Mouse (Mus musculus) liver, embryonic 13.5 days (tissue): ENCODE measurements around the gene Gm42906. TPM values are rescaled to one million over a fixed set of nuclear protein-coding genes. Genes with fewer than 3 reads are reported as not detected.

Experiments
- ATAC-seq: fragments of 200-750 bp; cut with Nextera tagmentation; 2 replicates; pipeline ENCODE4 v1.8.0; 2017; ENCODE audit warnings: low read depth, mild to moderate bottlenecking, moderate number of reproducible peaks, moderate library complexity
- DNase-seq: peaks from one replicate; pipeline ENCODE4 v3.0.0; 2022
- H3K27ac ChIP-seq: fragments of 300-500 bp; sonication (generic); 2 replicates; pipeline ENCODE4 v1.5.1; 2015; ENCODE audit warnings: moderate library complexity, mild to moderate bottlenecking, inconsistent platforms
- H3K27me3 ChIP-seq: fragments of 300-500 bp; sonication (generic); 2 replicates; pipeline ENCODE4 v1.6.1; 2015; ENCODE audit warnings: mild to moderate bottlenecking, inconsistent platforms
- H3K36me3 ChIP-seq: fragments of 300-500 bp; sonication (generic); 2 replicates; pipeline ENCODE4 v1.6.1; 2015; ENCODE audit warnings: mild to moderate bottlenecking, inconsistent platforms
- H3K4me1 ChIP-seq: fragments of 300-500 bp; sonication (generic); replicated peaks from 2 replicates; pipeline ENCODE4 v1.6.1; 2015; ENCODE audit warnings: inconsistent platforms
- H3K4me2 ChIP-seq: fragments of 300-500 bp; sonication (generic); 2 replicates; pipeline ENCODE4 v1.6.1; 2015; ENCODE audit warnings: inconsistent platforms, mild to moderate bottlenecking, moderate library complexity
- H3K4me3 ChIP-seq: fragments of 300-500 bp; sonication (generic); replicated peaks from 2 replicates; pipeline ENCODE4 v1.5.1; 2015; ENCODE audit warnings: mild to moderate bottlenecking, inconsistent platforms
- H3K9ac ChIP-seq: fragments of 300-500 bp; sonication (generic); 2 replicates; pipeline ENCODE4 v1.6.1; 2015; ENCODE audit warnings: mild to moderate bottlenecking, inconsistent platforms
- H3K9me3 ChIP-seq: fragments of 300-500 bp; sonication (generic); replicated peaks from 2 replicates; pipeline ENCODE4 v1.6.1; 2016; ENCODE audit warnings: inconsistent platforms
- WGBS: fragments of 180-500 bp; shearing (Covaris S2); methylation state at CpG from one replicate; pipeline ENCODE4 v1.1.7; 2015; ENCODE audit not compliant: insufficient replicate concordance; 5-methylcytosine and 5-hydroxymethylcytosine counted together
- polyA plus RNA-seq: library from polyadenylated mRNA; unstranded; fragments of >200 nt; fragmentation: Nextera tagmentation; extraction: Ambion mirVana; gene quantifications from 2 replicates; pipeline ENCODE4 v1.2.1, GENCODE M21; 2015

Gm42906 gene
- polyA plus RNA-seq, 1 experiment from 2014 or later: not detected

DNA sequence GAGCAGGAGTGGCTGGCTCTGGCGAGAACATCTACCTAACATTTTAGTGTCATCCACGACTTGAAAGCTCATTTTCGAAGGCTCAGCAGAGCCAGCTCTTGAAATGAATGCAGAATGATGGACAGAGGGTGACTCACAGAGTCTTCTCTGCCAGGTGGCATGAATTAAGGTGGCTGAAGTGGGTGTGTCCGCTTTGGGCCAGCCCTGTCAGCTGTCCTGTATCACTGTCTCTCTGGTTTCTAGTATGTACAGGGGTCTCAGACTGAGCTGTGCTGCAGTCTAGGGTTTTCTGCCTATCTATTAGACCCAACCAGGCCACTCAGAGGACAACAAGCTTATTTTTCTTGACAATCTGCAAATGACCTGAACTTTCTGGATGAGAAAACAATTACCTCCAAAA, 263.1 kb downstream of the Gm42906 start:
- no peak overlapping the region for H3K4me3 ChIP-seq
- no peaks in the 10 kb centered on the region for H3K9me3 ChIP-seq
- no peaks in the 10 kb centered on the region for H3K27me3 ChIP-seq
- H3K9ac ChIP-seq: no peak overlapping the region
- 0 out of 2 replicates have a peak, but pooled peaks cover 6% of the 10 kb centered on the region for H3K4me1 ChIP-seq
- no peak overlapping the region for H3K4me2 ChIP-seq
- no peak overlapping the region for H3K27ac ChIP-seq
- no peak for DNase-seq
- no peaks in the 10 kb centered on the region for H3K36me3 ChIP-seq
- ATAC-seq: no peak
- whole genome bisulfite sequencing: 68% methylated on average over 4 of the region's 4 CpGs

DNA sequence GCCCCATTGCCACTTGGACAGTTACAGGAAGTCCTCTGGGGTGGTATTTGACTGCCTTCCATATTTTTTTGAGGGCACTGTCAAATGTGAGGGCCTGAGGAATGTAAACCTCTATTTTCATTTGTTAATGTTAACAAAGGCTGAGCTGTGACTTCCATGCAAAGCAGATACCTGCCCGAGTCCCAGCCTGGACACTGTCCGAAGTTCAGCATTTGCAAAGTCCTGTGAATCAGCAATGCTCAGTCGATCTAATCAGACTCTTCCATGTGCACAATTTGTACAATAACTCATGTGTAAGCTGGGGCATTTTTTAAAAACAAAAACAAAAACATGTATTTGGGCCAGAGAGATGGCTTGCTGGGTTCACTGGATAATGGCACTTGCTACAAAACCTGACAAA, 265.3 kb downstream of the Gm42906 start:
- Histone ChIP-seq H3K9me3 (no peaks in the 10 kb centered on the region), H3K27me3 (no peaks in the 10 kb centered on the region), H3K9ac (no peak overlapping the region), H3K4me3 (no peak overlapping the region), H3K4me1 (0 out of 2 replicates have a peak, but pooled peaks cover 6% of the 10 kb centered on the region), H3K4me2 (no peak overlapping the region), H3K27ac (no peak overlapping the region), H3K36me3 (no peaks in the 10 kb centered on the region)
- WGBS: 64% methylated on average over 3 of the region's 3 CpGs
- ATAC-seq: no peak
- no peak for DNase-seq

DNA sequence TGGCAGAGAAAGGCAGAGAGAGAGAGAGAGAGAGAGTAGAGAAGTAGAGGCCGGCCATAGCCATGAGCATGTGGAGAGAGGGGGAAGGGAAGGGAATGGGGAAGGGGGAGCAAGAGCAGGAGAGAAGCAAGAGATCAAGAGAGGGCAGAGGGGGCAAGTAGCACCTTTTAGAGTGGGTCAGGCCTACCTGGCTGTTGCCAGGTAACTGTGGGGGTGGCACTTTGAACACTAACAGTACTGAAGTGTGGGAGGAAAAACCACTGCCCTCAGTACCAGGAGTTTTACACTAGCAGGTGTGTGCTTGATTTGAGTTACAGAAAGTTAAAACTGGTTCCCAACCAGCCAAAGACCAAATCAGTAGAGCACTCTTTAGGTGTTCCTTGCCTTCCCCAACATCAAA, 272.7 kb downstream of the Gm42906 start:
- peaks cover 16% of the 10 kb centered on the region for H3K4me1 ChIP-seq
- H3K27me3 ChIP-seq: no peaks in the 10 kb centered on the region
- H3K36me3 ChIP-seq: no peaks in the 10 kb centered on the region
- no peak overlapping the region for H3K9ac ChIP-seq
- DNase-seq (no peak), ATAC-seq (no peak)
- H3K9me3 ChIP-seq: no peaks in the 10 kb centered on the region
- no peak overlapping the region for H3K4me2 ChIP-seq
- no peak overlapping the region for H3K27ac ChIP-seq
- H3K4me3 ChIP-seq: no peak overlapping the region
- WGBS: 70% methylated on average over 1 of the region's 1 CpGs

DNA sequence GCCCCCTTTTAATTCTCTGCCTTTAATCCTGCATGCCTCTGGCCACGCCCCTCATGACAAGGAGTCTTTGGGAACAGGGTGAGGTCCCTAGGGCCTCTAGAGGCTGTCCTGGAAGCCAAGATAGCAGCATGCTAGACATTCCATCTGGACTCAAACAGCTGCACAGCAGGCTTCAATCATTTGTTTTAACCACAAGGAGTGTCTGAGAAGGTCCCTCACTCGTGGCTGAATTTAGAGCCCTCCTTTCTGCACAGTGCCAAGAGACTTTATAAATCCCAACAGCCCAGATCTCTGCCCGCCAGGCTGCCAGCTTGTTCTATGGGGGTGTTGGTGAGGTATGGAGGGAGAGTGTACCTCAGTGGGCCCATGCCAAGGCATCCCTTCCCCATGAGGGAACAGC, 273.2 kb downstream of the Gm42906 start:
- DNase-seq (no peak), ATAC-seq (peak; percentile 29; the same call in 1 of the 2 replicates)
- peaks cover 16% of the 10 kb centered on the region for H3K4me1 ChIP-seq
- no peak overlapping the region for H3K9ac ChIP-seq
- no peak overlapping the region for H3K27ac ChIP-seq
- no peaks in the 10 kb centered on the region for H3K36me3 ChIP-seq
- no peaks in the 10 kb centered on the region for H3K27me3 ChIP-seq
- H3K4me3 ChIP-seq: no peak overlapping the region
- no peak overlapping the region for H3K4me2 ChIP-seq
- H3K9me3 ChIP-seq: no peaks in the 10 kb centered on the region
- WGBS: 36% methylated on average over 3 of the region's 3 CpGs

DNA sequence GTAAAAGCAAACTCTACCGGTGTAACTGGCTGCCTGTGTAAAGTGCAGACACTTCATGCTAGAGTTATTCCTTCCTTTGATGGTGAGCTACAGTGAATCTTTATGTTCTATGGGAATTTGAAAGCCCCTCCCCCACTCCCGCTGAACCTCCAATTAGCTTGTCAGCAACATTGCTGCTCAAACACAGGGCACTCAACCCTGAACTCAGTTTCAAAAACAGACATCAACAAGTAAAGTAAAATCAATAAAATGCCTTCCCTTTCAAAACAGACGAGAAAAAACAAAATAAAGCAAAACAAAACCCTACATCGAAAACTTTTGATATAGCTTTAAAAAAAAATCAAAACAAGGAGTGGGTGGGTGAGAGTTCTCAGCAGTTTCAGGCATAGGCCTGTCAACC, 273.9 kb downstream of the Gm42906 start:
- ATAC-seq (no peak), DNase-seq (no peak)
- Histone ChIP-seq H3K36me3 (no peaks in the 10 kb centered on the region), H3K9ac (no peak overlapping the region), H3K4me1 (peaks cover 16% of the 10 kb centered on the region), H3K4me2 (no peak overlapping the region), H3K27ac (no peak overlapping the region), H3K27me3 (no peaks in the 10 kb centered on the region), H3K9me3 (no peaks in the 10 kb centered on the region), H3K4me3 (no peak overlapping the region)
- WGBS: 60% methylated on average over 4 of the region's 4 CpGs

DNA sequence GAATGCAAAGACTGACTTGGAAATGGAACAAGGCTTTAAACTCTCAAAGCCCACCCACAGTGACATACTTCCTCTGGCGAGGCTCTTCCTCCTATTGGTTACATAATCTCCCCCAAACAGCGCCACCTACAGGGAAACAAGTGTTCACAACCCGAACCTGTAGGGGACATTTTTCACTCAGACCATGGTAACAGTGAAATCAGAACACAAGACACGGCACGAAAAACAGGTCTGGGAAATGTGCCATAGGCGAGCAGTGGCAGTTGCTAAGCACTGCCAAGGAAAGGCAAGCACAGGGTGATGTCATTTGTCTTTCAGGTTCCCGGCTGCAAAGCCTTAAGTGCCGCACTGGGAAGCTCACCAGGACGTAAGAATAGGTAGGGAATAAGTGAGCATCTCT, 276.4 kb downstream of the Gm42906 start:
- Histone ChIP-seq H3K9ac (no peak overlapping the region), H3K9me3 (no peaks in the 10 kb centered on the region), H3K36me3 (no peaks in the 10 kb centered on the region), H3K4me2 (no peak overlapping the region), H3K4me3 (no peak overlapping the region), H3K27ac (no peak overlapping the region), H3K4me1 (peaks cover 16% of the 10 kb centered on the region), H3K27me3 (no peaks in the 10 kb centered on the region)
- WGBS: 69% methylated on average over 9 of the region's 9 CpGs
- DNase-seq (no peak), ATAC-seq (no peak)

DNA sequence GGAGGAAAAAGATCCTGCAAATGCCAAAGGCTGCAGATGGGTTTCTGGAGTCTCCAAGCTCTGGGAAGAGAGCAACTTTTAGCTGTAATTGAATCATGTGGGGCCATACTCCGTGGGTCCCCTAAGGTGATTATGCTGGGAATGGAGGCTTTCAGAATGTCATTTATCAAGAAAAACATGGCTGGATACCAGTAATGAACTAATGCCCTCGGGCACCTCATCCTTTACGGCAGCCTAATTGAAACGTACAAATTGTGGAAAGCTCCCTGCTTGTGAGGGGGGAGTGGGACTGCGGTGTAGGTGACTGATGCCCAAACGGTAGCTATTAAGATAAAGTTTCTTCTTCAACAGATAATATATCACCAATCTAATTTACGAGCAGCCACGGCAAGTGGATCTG, 278.5 kb downstream of the Gm42906 start:
- Histone ChIP-seq H3K27ac (no peak overlapping the region), H3K4me1 (peaks cover 5% of the 10 kb centered on the region), H3K27me3 (no peaks in the 10 kb centered on the region), H3K36me3 (no peaks in the 10 kb centered on the region), H3K9ac (no peak overlapping the region), H3K9me3 (no peaks in the 10 kb centered on the region), H3K4me3 (no peak overlapping the region), H3K4me2 (no peak overlapping the region)
- 74% methylated on average over 8 of the region's 8 CpGs for WGBS
- ATAC-seq (no peak), DNase-seq (no peak)

DNA sequence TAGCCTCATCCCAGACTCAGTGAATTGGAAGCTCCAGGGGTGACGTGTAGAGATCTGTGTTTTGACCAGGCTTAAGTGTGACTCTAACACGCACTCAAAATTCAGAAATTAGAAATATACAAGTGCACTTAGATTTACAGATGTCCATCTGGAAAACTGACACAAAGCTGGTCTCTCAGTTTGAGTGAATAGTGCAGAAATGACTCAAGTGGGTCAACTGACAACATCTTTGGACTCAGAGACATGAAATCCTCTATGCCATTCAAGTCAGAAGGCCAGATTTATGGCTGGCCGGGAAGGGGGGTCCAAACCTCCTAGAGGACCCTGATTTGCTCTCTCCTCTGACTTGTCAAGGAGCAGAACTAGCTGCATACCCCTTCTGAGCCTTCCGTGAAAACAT, 279.9 kb downstream of the Gm42906 start:
- WGBS: 71% methylated on average over 4 of the region's 4 CpGs
- H3K9ac ChIP-seq: no peak overlapping the region
- no peak overlapping the region for H3K27ac ChIP-seq
- no peaks in the 10 kb centered on the region for H3K27me3 ChIP-seq
- no peaks in the 10 kb centered on the region for H3K36me3 ChIP-seq
- no peak for ATAC-seq
- H3K4me2 ChIP-seq: no peak overlapping the region
- no peaks in the 10 kb centered on the region for H3K9me3 ChIP-seq
- H3K4me3 ChIP-seq: no peak overlapping the region
- no peak for DNase-seq
- H3K4me1 ChIP-seq: peaks cover 5% of the 10 kb centered on the region

DNA sequence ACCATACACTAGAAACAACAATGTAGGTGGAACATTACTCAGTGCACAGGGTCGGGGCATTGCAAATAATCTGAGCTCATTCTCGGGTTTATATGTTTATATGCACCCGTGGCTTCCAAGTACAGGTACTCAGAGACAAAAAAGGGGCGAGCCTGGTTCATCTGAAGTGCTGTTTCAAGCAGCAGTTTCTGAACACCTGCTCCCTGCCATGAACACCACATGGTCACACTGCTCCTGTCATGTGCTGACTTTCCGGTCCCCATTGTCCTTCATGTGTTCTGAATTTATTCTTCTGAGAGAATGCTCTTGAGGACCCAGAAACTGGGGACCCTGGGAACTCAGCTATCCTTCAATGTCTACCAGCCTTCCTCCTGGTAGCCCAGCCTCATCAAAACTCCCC, 282.2 kb downstream of the Gm42906 start:
- H3K9ac ChIP-seq: no peak overlapping the region
- H3K4me3 ChIP-seq: no peak overlapping the region
- no peak overlapping the region for H3K4me2 ChIP-seq
- no peak overlapping the region for H3K27ac ChIP-seq
- 57% methylated on average over 5 of the region's 5 CpGs for WGBS
- no peaks in the 10 kb centered on the region for H3K9me3 ChIP-seq
- ATAC-seq: no peak
- no peaks in the 10 kb centered on the region for H3K36me3 ChIP-seq
- peaks cover 16% of the 10 kb centered on the region for H3K4me1 ChIP-seq
- no peak for DNase-seq
- H3K27me3 ChIP-seq: no peaks in the 10 kb centered on the region

DNA sequence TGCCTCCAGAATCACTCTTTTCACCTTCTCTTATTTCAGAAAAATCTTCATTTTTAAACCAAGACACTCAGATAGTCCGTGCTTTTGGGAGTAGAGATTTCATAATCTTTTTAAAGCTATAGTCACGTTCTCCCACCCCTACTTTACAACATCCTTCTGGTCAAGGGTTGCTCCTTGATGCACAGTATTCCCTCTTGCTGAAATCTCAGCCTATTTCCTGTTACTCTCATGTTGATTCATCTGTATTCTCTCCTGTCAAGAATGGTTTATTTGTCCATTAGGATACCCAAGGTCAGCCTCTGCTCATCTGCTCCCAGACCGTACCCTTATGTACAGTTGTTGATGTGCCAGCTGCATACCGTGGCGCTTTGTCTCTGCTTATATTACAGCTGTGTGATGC, 284.0 kb downstream of the Gm42906 start:
- H3K4me2 ChIP-seq: no peak overlapping the region
- H3K27ac ChIP-seq: no peak overlapping the region
- DNase-seq (no peak), ATAC-seq (no peak)
- H3K4me3 ChIP-seq: no peak overlapping the region
- H3K27me3 ChIP-seq: no peaks in the 10 kb centered on the region
- no peaks in the 10 kb centered on the region for H3K9me3 ChIP-seq
- H3K36me3 ChIP-seq: no peaks in the 10 kb centered on the region
- H3K9ac ChIP-seq: no peak overlapping the region
- WGBS: 64% methylated on average over 5 of the region's 5 CpGs
- peaks cover 16% of the 10 kb centered on the region for H3K4me1 ChIP-seq

DNA sequence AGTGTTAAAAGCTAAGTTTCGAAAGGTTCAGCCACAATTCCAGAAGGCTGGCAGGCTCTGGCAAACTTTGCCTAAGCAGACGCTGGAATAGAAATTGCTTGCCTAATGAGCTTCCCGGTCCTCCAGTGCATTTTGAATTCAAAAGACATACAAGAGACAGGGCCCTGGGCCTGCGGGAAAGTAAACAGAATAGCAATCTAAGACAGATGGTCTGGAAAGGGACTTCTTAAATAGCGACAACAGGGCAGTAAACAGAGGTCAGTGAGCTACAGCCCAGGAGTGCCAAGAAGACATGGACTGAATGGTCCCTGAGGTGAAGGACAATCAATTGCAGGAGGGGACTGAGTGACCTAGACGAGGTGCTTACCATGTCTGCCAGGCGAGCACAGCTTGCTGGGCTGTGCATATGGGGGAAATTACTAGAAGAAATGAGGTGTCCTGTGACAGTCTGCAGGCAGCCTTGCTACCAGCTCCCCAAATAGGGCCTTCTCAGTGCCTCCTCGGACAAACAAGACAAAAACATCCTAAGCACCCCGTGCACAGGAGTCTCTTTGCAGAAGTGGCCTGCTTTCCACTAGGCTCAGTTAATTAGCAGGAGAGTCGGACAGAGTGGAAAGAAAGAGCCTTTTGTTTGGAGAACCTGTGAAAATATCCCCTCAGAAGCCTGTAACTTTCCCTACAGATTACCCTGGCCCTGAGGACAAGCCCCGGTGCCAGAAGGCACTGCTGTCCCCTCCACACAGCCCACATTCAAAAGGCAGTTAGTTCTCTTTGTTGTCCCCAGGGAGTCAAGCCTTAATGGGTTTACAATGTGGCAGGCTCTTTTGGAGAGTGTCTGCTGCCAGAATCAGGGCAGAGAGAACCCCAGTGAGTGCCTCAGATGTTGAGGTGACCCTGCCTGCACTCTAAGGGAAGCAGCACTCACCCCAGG, 285.0 kb downstream of the Gm42906 start:
- Histone ChIP-seq H3K27ac (peak overlapping the region; percentile 37; the same call in 1 of the 2 replicates), H3K9me3 (no peaks in the 10 kb centered on the region), H3K4me1 (peaks cover 16% of the 10 kb centered on the region), H3K36me3 (no peaks in the 10 kb centered on the region), H3K9ac (no peak overlapping the region), H3K4me3 (no peak overlapping the region), H3K4me2 (no peak overlapping the region), H3K27me3 (no peaks in the 10 kb centered on the region)
- ATAC-seq (no peak), DNase-seq (no peak)
- WGBS: 47% methylated on average over 11 of the region's 11 CpGs

DNA sequence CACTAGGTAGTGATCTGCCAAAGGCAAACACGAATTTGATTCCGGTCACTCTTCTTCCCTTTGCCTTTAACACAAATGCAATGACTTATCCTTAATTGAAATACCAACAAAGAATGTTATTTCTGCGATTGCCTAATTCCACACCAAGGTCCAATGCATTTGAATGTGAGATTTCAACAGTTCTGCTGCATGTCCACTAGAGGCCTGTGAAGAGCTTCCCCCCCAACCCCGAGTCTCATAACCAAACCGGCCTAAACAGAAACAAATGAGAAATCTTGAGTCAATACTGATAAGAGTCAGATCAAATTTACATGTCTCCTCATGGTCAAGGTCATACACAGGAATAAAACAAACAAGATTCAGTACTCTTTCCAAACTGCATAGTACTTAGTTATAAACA, 285.7 kb downstream of the Gm42906 start:
- Histone ChIP-seq H3K4me1 (peaks cover 16% of the 10 kb centered on the region), H3K27ac (no peak overlapping the region), H3K27me3 (no peaks in the 10 kb centered on the region), H3K4me3 (no peak overlapping the region), H3K9ac (no peak overlapping the region), H3K36me3 (no peaks in the 10 kb centered on the region), H3K4me2 (no peak overlapping the region), H3K9me3 (no peaks in the 10 kb centered on the region)
- ATAC-seq: no peak; the same call in 1 of the 2 replicates
- DNase-seq: no peak
- 34% methylated on average over 5 of the region's 5 CpGs for WGBS
